Mouse (Mus musculus): ENCODE measurements around the gene Fcgr1.
"Not testable (repeated sequence)": the region's sequence is repeated elsewhere in the genome, so short reads cannot be mapped to it uniquely, and the experiment has no call there.

GRCm38 (mm10) chr3:96323806-96324205 lies 30.0 kb upstream of the Fcgr1 start:
- not testable (repeated sequence) for TF ChIP-seq TAL1, GATA1 (IDR thresholded peaks at IDR 0.05; ENCODE audit: low read length)

All from erythroblast, embryonic 14.5 days (primary cell).